Mouse (Mus musculus) adrenal gland, adult 18-20 months (tissue): ENCODE measurements around the gene Gm4498. TPM values are rescaled to one million over a fixed set of nuclear protein-coding genes. Genes with fewer than 3 reads are reported as not detected.
"Not testable (repeated sequence)": the region's sequence is repeated elsewhere in the genome, so short reads cannot be mapped to it uniquely, and the experiment has no call there.

Experiments
- DNase-seq, 2 experiments: peaks; one replicate each; pipeline ENCODE4 v3.0.0; 2021 to 2022; ENCODE audit warnings: low spot score in 2 of 2
- long read RNA-seq, 2 experiments: library from polyadenylated mRNA; stranded (forward); transcript quantifications; one replicate each; pipeline ENCODE4 v2.0.0; 2021
- total RNA-seq, 2 experiments: library from RNA; stranded (reverse); gene quantifications; 1 replicate in 1 of 2; 2 replicates in 1 of 2; pipeline ENCODE4 v1.2.3; 2021

Gene Gm4498
- total RNA-seq = not detected
- long read RNA-seq, experiment 1 = 0 reads
- long read RNA-seq, experiment 2 = 0 reads

- not testable (repeated sequence) for DNase-seq
Observed at GRCm38 (mm10) chr7:20233728-20234127, at the start of gene Gm4498. Gene Gm4498, minus strand, starts transcription at chr7:20233828.

DNA sequence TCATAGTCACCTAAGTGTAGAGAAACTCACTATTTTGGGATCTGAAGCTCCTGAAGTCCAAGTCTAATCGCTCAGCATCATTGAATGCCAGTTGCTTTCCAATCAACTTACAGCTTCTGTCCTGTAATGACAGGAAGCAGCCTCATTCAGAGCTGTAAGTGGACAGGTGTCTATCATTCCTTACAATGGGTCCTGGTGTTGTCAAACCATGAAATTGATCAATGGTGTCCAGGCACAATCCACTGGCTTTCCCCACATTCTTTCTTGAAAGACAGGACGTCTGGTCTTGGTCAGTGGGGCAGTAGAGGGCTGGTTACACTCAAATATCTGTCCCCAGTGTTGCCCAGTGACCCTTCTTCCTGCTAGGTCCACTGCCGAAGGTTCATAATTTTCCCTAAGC lies 29.1 kb upstream of the Gm4498 start, which contains the start of gene Gm5890:
Gm5890 (minus strand) TSS at position 101 of the 400 bp plus-strand sequence.
- not testable (repeated sequence) for DNase-seq

DNA sequence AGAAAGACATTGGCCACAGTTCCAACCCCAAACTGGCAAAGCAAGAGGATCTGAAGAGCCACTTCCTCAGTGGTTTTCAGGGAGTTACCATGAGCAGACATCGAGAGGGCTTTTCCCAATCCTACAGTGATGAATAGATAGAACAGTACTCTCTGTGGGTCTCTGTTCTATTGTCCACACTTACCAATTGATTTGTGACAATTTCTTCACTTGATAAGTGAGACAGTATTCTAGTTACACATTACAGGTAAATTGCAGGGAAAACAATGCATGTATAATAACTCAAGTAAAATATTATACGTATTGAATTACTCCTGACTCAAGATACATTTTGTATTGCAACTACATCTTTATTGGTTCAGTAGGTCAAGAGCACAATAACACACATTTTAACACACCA lies 28.1 kb downstream of the Gm4498 start, which contains the start of gene Gm6164:
Gm6164 (minus strand) TSS at position 101 of the 400 bp plus-strand sequence.
- not testable (repeated sequence) for DNase-seq

DNA sequence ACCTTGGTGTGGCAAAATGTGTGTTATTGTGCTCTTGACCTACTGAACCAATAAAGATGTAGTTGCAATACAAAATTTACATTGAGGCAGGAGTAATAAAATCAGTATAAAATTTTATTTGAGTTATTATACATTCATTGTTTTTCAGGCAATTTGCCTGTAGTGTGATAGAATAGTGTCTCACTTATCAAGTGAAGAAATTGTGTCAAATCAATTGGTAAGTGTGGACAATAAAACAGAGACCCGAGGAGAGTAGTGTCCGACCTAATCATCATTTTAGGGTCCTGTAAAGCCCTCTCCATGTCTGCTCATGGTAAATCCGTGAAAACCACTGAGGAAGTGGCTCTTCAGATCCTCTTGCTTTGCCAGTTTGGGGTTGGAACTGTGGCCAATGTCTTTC lies 40.2 kb downstream of the Gm4498 start, which contains the start of gene Vmn1r95:
Vmn1r95 (plus strand) TSS at position 301 of the 400 bp plus-strand sequence.
- DNase-seq = not testable (repeated sequence)

Other genes with a start within 250 kb of the Gm4498 start
- gene Nlrp9b, start 242.4 kb downstream of the Gm4498 start, total RNA-seq = not detected
- gene Vmn1r91, start 134.1 kb downstream of the Gm4498 start, total RNA-seq = not detected
- not detected for gene Gm16442, start 111.2 kb downstream of the Gm4498 start, total RNA-seq
- not detected for gene Vmn1r93, start 94.7 kb downstream of the Gm4498 start, total RNA-seq
- not detected for gene Vmn1r94, start 65.5 kb downstream of the Gm4498 start, total RNA-seq
- not detected for gene Vmn1r95, start 40.1 kb downstream of the Gm4498 start, total RNA-seq
- gene Gm6164, start 28.2 kb downstream of the Gm4498 start, total RNA-seq = not detected
- gene Gm5890, start 29.0 kb upstream of the Gm4498 start, total RNA-seq = not detected
- not detected for gene Gm4133, start 100.2 kb upstream of the Gm4498 start, total RNA-seq
- gene Gm5728, start 141.6 kb upstream of the Gm4498 start, total RNA-seq = not detected
- not detected for gene Vmn1r100, start 184.1 kb upstream of the Gm4498 start, total RNA-seq
- not detected for gene Vmn1r101, start 208.8 kb upstream of the Gm4498 start, total RNA-seq
- gene Gm10670, start 241.1 kb upstream of the Gm4498 start, total RNA-seq = not detected